Mouse (Mus musculus) B cell, adult 2 months (primary cell): ENCODE data around the gene Yipf1.

Source experiments
- DNase-seq, 2 experiments: peaks; one replicate each; pipeline ENCODE4 v3.0.0; 2022

Gene Yipf1

DNA sequence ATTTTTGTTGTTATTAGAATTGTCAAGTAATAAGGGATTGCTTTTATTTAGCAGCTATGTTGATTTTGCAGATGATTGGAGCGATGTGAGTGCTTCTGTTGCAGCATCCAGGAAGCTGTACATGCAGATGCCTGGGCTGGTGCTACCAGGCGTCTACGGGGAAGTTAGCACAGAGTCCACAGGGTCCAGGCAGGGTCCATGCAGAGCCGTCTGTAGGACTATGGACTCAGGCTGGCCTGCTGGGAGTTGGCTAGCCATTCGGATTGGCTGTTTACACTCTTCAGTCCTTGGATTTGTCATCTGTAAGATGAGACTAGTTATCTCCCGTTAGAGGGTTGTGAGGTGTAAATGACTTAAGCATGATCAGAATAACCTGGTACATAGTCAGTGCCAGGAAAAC lies 64.8 kb downstream of the Yipf1 start:
- no peak for DNase-seq

DNA sequence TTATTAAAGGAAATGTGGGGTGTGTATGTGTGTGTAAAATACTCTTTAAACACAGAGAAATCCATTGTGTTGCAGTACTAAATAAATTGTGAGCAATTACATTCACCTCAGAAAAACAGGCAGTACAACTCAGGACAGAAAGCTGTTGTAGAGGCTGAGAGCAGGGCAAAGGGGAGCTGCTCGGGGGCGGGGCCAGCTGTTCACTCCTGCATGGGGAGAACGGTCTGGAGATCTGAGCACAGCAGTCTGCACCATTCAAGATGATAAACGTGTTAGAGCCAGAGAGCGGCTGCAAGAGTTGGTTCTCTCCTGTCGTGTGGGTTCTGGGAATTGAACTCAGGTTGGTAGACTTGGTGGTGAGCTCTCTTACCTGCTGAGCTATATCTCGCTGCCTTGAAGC lies 66.7 kb downstream of the Yipf1 start:
- DNase-seq = no peak

DNA sequence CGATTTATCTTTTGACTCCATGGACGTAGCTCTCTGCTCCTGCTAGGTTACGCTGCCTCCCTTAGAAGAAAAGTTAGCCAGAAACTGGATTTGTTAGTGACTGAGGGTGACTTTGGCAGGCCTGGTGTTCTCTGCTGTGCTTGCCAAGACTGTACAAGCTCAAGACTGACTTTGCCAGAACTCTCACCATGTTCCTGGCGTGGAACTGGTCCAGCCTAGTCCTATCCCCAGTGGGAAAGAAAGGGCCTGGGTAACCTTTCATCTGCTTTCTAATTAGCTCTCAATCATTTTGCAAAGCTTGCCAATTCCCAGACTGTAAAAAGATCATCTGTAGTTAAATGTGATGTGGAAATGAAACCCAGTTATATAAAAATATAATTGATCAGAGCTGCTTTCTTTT lies 72.9 kb downstream of the Yipf1 start:
- DNase-seq = no peak

DNA sequence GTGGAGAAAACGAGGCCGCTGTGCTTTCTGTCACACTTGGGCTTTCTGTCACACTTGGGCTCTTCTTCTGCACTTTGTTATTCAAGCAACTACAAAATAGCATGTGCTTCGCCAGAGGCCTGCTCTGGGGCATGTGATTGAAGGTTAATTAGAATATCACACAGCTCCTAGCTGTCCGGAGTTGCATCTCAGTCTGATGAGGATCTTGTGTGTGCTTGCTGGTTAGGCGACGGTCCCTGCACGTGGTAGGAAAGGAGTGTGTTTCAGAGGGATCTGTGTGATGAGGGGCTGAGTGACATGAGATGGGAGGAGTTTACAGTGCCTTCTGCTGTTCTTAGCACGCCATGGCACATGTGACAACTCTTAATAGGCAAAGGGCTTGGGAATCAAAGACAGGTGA lies 73.3 kb downstream of the Yipf1 start:
- DNase-seq = no peak

DNA sequence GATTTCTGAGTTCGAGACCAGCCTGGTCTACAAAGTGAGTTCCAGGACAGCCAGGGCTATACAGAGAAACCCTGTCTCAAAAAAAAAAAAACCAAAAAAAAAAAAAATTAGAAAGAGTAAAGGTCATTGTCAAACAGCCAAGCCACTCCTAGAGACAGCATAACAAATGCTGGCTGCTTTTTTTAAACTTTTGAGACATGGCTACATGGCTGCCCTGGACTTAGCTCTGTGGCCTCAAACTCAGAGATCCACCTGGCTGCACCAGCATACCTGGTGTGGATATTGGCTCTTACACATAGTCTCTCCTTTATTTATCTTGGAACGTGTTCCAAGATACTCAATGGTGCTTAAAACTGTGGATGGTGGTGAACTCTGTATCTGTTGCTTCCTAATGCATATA lies 74.1 kb downstream of the Yipf1 start:
- DNase-seq = no peak

- no peak for DNase-seq
These were observed 75.2 kb downstream of the Yipf1 start for GRCm38 (mm10) chr4:107389345-107389744.

GRCm38 (mm10) chr4:107393771-107394170 lies 79.6 kb downstream of the Yipf1 start:
- no peak for DNase-seq
